Mouse (Mus musculus) megakaryocyte, embryonic 14.5 days (primary cell): Measurements from ENCODE around the gene Clasp1. TPM values are rescaled to one million over a fixed set of nuclear protein-coding genes. Genes with fewer than 3 reads are reported as not detected.

Experiments
- H3K27me3 ChIP-seq: replicated peaks from 2 replicates; pipeline ENCODE3; 2012; ENCODE audit warnings: inconsistent platforms
- H3K36me3 ChIP-seq: replicated peaks from 2 replicates; pipeline ENCODE3; 2012; ENCODE audit warnings: low read length, inconsistent platforms, mixed read lengths
- H3K4me1 ChIP-seq: 2 replicates; pipeline ENCODE4 v1.6.1; 2012; ENCODE audit warnings: inconsistent platforms
- H3K4me3 ChIP-seq: replicated peaks from 2 replicates; pipeline ENCODE3; 2012; ENCODE audit warnings: moderate library complexity, mild to moderate bottlenecking, inconsistent platforms
- H3K9me3 ChIP-seq: 2 replicates; pipeline ENCODE4 v1.6.1; 2012; ENCODE audit warnings: inconsistent platforms
- FLI1 ChIP-seq: IDR thresholded peaks from 2 replicates; pipeline ENCODE4 v1.6.1; 2012; ENCODE audit warnings: low read length, inconsistent platforms, mixed read lengths
- GATA1 ChIP-seq: IDR thresholded peaks from 3 replicates; pipeline ENCODE4 v1.6.1; 2012; ENCODE audit warnings: mixed read lengths, low read length, inconsistent platforms, borderline replicate concordance
- polyA plus RNA-seq: library from polyadenylated mRNA; stranded (reverse); fragments of >175 nt; gene quantifications from 2 replicates; pipeline ENCODE4 v1.2.3, GENCODE M21; 2012; ENCODE audit warnings: low replicate concordance; ENCODE audit not compliant: insufficient read depth

The Clasp1 gene
- polyA plus RNA-seq, 1 experiment: 8.3 TPM

- peaks cover 9% of the 10 kb centered on the region for H3K36me3 ChIP-seq
- H3K27me3 ChIP-seq: no peaks in the 10 kb centered on the region
- H3K4me3 ChIP-seq: no peak overlapping the region
- TF ChIP-seq FLI1: no peak
- peaks cover 29% of the 10 kb centered on the region for H3K4me1 ChIP-seq
- H3K9me3 ChIP-seq: no peaks in the 10 kb centered on the region
These were observed 97.2 kb downstream of the Clasp1 start for GRCm38 (mm10) chr1:118486021-118486420.

GRCm38 (mm10) chr1:118492811-118493210 lies 104.0 kb downstream of the Clasp1 start:
- no peak overlapping the region for H3K4me3 ChIP-seq
- H3K27me3 ChIP-seq: no peaks in the 10 kb centered on the region
- TF ChIP-seq FLI1 (no peak), GATA1 (no peak)
- H3K9me3 ChIP-seq: no peaks in the 10 kb centered on the region
- peaks cover 9% of the 10 kb centered on the region for H3K36me3 ChIP-seq
- H3K4me1 ChIP-seq: no peaks in the 10 kb centered on the region

DNA sequence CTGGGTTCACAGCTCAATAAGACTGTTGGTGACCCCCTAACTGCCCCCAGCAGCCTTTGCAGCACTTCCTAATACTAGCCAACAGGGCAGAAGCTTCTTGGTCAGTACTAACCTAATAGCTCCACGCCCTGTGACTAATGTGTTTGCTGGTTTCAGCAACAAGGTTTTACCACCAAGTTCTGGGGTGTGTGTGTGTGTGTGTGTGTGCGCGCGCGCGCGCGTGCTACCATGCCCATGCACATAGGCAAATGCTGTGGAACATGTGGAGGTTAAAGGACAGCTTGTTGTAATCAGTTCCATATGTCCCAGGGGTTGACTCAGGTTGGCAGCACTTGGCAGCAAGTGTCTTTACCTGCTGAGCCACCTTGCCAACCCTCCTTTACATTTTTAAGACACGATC lies 105.7 kb downstream of the Clasp1 start:
- Histone ChIP-seq H3K36me3 (peaks cover 20% of the 10 kb centered on the region), H3K4me3 (no peak overlapping the region), H3K4me1 (peaks cover 9% of the 10 kb centered on the region; the same call in 1 of the 2 replicates), H3K27me3 (no peaks in the 10 kb centered on the region), H3K9me3 (no peaks in the 10 kb centered on the region)
- TF ChIP-seq GATA1: no peak

DNA sequence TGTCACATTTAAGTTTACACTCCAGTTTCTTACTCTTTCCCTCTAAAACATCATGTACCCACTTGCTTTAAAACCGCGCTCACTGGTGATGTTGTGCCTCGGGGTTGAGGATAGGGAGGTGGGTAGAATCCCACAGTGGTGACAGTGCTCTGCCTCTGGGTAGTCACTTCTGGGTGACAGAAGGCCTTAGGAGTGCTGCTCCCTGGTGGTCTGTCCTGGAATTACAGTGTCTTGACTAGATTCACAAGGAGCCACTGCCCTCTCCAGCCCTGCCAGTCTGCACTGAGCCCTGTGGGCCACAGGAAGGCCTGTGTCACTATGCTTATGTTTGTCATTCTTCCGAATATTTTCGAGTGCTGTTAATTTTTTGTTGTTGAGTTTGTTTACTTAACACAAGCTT lies 109.5 kb downstream of the Clasp1 start:
- no peaks in the 10 kb centered on the region for H3K9me3 ChIP-seq
- peaks cover 9% of the 10 kb centered on the region; the same call in 1 of the 2 replicates for H3K4me1 ChIP-seq
- no peak overlapping the region for H3K4me3 ChIP-seq
- H3K36me3 ChIP-seq: peaks cover 57% of the 10 kb centered on the region
- no peak for TF ChIP-seq FLI1
- no peak for TF ChIP-seq GATA1
- H3K27me3 ChIP-seq: no peaks in the 10 kb centered on the region

DNA sequence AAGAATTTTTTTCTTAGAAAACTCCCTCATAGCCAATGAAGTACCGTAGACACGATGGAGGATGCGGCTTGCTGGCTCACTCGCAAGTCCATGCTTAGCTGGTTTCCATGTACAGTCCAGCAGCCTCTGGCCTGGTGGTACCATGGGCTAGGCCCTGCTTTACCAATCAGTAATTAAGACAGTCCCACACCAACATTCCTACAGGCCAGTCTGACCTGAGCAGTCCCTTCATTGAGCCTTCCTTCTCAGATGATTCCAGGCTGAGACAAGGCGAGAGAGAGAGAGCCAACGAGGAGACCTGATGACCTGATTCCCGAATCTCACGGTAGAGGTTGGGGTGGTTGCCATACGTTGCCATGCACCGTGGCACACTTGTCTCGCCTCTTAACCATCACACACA lies 111.7 kb downstream of the Clasp1 start:
- no peaks in the 10 kb centered on the region for H3K27me3 ChIP-seq
- H3K4me1 ChIP-seq: peaks cover 9% of the 10 kb centered on the region; the same call in 1 of the 2 replicates
- H3K9me3 ChIP-seq: no peaks in the 10 kb centered on the region
- H3K36me3 ChIP-seq: peaks cover 80% of the 10 kb centered on the region
- no peak overlapping the region for H3K4me3 ChIP-seq
- TF ChIP-seq GATA1 (no peak), FLI1 (no peak)

- H3K36me3 ChIP-seq: peaks cover 91% of the 10 kb centered on the region
- H3K4me1 ChIP-seq: peaks cover 9% of the 10 kb centered on the region; the same call in 1 of the 2 replicates
- no peak overlapping the region for H3K4me3 ChIP-seq
- H3K9me3 ChIP-seq: no peaks in the 10 kb centered on the region
- no peaks in the 10 kb centered on the region for H3K27me3 ChIP-seq
- no peak for TF ChIP-seq FLI1
- no peak for TF ChIP-seq GATA1
These were observed 112.8 kb downstream of the Clasp1 start for GRCm38 (mm10) chr1:118501691-118502090.

DNA sequence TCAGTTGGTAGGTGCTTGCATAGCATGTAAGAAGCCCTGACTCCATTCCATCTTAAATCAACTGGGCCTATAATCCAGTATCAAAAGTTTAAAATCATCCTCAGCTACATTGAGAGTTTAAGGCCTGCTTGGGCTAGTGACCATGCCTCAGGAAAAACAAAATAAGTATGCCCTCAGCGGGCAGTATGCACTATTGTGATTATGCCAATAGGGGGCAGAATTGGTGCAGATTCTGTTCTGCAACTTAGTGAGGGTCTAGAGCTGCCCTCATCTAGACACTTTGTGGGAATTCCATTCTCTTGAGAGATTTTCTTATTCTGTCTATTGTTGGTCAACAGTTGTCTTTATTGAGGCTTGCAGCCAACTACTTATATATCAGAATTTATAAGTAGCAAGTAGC lies 116.9 kb downstream of the Clasp1 start:
- Histone ChIP-seq H3K36me3 (peaks cover 100% of the 10 kb centered on the region), H3K4me3 (no peak overlapping the region)
- TF ChIP-seq GATA1 (no peak), FLI1 (no peak)

GRCm38 (mm10) chr1:118510996-118511395 lies 122.1 kb downstream of the Clasp1 start:
- H3K27me3 ChIP-seq: no peaks in the 10 kb centered on the region
- TF ChIP-seq GATA1 (no peak), FLI1 (no peak)
- no peaks in the 10 kb centered on the region for H3K9me3 ChIP-seq
- peaks cover 5% of the 10 kb centered on the region for H3K4me1 ChIP-seq
- H3K36me3 ChIP-seq: peaks cover 100% of the 10 kb centered on the region
- no peak overlapping the region for H3K4me3 ChIP-seq

More for the DNA sequence above, 116.9 kb downstream of the Clasp1 start:
- Histone ChIP-seq H3K9me3 (no peaks in the 10 kb centered on the region), H3K27me3 (no peaks in the 10 kb centered on the region), H3K4me1 (no peaks in the 10 kb centered on the region)

GRCm38 (mm10) chr1:118511738-118512530 lies 123.1 kb downstream of the Clasp1 start:
- Histone ChIP-seq H3K4me1 (peaks cover 5% of the 10 kb centered on the region), H3K36me3 (peaks cover 98% of the 10 kb centered on the region), H3K9me3 (no peaks in the 10 kb centered on the region), H3K27me3 (no peaks in the 10 kb centered on the region), H3K4me3 (no peak overlapping the region)
- no peak for TF ChIP-seq GATA1
- TF ChIP-seq FLI1: no peak

DNA sequence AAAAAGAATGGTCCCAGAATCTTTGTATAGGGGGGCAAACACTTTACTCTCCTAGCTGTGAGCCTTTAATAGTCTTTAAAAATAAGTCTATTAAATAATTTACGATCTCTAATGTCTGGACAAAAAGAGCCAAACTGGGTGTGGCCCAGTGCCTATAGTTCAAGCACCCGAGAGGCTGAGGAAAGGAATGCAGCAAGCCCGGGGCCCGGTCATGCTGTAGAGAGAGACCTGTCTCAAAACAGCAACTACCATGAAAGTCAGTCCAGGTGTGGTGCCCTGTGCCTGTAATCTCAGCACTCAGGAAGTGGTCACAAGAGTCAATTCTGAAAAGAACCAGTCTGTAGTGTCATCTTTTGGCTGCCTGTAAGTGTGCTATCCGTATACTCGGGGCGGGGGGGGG lies 127.4 kb downstream of the Clasp1 start:
- Histone ChIP-seq H3K36me3 (peaks cover 85% of the 10 kb centered on the region), H3K27me3 (no peaks in the 10 kb centered on the region), H3K4me3 (no peak overlapping the region), H3K4me1 (peaks cover 5% of the 10 kb centered on the region), H3K9me3 (no peaks in the 10 kb centered on the region)
- TF ChIP-seq FLI1: no peak
- TF ChIP-seq GATA1: no peak

GRCm38 (mm10) chr1:118523161-118523560 lies 134.3 kb downstream of the Clasp1 start:
- Histone ChIP-seq H3K27me3 (no peaks in the 10 kb centered on the region), H3K36me3 (peaks cover 83% of the 10 kb centered on the region), H3K9me3 (no peaks in the 10 kb centered on the region), H3K4me3 (no peak overlapping the region), H3K4me1 (no peaks in the 10 kb centered on the region)
- TF ChIP-seq GATA1: no peak
- no peak for TF ChIP-seq FLI1
